Mouse (Mus musculus): ENCODE measurements at regions not wholly inside any gene's neighbourhood (a gene's known extent, or its start where the extent isn't known, plus 50 kb on each side); places are given as distances from the start of the nearest gene placed in this dataset.

- Histone ChIP-seq H3K4me3 (ENCODE audit: low read length) (no peak overlapping the region), H3K36me3 (ENCODE audit: control insufficient read depth, insufficient read depth, low read length) (no peaks in the 10 kb centered on the region), H3K4me2 (ENCODE audit: low read depth, low read length) (no peak overlapping the region), H3K4me1 (replicated peaks; ENCODE audit: control insufficient read depth, insufficient read depth, low read length) (no peaks in the 10 kb centered on the region), H3K9ac (ENCODE audit: low read length) (no peak overlapping the region), H3K27me3 (ENCODE audit: control insufficient read depth, insufficient read depth, low read depth, low read length) (no peaks in the 10 kb centered on the region), H3K9me3 (ENCODE audit: control insufficient read depth, low read length) (no peaks in the 10 kb centered on the region), H3K27ac (ENCODE audit: low read length) (no peak overlapping the region)
- no peak for ATAC-seq (ENCODE audit: low read depth)
- WGBS = 49% methylated on average over 4 of the region's 5 CpGs
Measured at GRCm38 (mm10) chr7:137618406-137619133, 181.2 kb downstream of the Glrx3 start.

GRCm38 (mm10) chr7:137619286-137619789 lies 181.9 kb downstream of the Glrx3 start:
- no peak overlapping the region for H3K27ac ChIP-seq (ENCODE audit: low read length)
- H3K4me3 ChIP-seq (ENCODE audit: low read length) = no peak overlapping the region
- H3K9ac ChIP-seq (ENCODE audit: low read length) = no peak overlapping the region
- 57% methylated on average over 6 of the region's 6 CpGs for whole genome bisulfite sequencing
- H3K27me3 ChIP-seq (ENCODE audit: control insufficient read depth, insufficient read depth, low read depth, low read length) = no peaks in the 10 kb centered on the region
- H3K4me1 ChIP-seq (replicated peaks; ENCODE audit: control insufficient read depth, insufficient read depth, low read length) = no peaks in the 10 kb centered on the region
- no peaks in the 10 kb centered on the region for H3K36me3 ChIP-seq (ENCODE audit: control insufficient read depth, insufficient read depth, low read length)
- no peaks in the 10 kb centered on the region for H3K9me3 ChIP-seq (ENCODE audit: control insufficient read depth, low read length)
- H3K4me2 ChIP-seq (ENCODE audit: low read depth, low read length) = no peak overlapping the region
- no peak for ATAC-seq (ENCODE audit: low read depth)

GRCm38 (mm10) chr7:137628266-137628665 lies 190.9 kb downstream of the Glrx3 start:
- WGBS = 82% methylated on average over 3 of the region's 3 CpGs
- H3K4me2 ChIP-seq (ENCODE audit: low read depth, low read length) = no peak overlapping the region
- H3K27me3 ChIP-seq (ENCODE audit: control insufficient read depth, insufficient read depth, low read depth, low read length) = no peaks in the 10 kb centered on the region
- H3K36me3 ChIP-seq (ENCODE audit: control insufficient read depth, insufficient read depth, low read length) = no peaks in the 10 kb centered on the region
- ATAC-seq (ENCODE audit: low read depth) = no peak
- H3K4me3 ChIP-seq (ENCODE audit: low read length) = no peak overlapping the region
- no peak overlapping the region for H3K9ac ChIP-seq (ENCODE audit: low read length)
- H3K9me3 ChIP-seq (ENCODE audit: control insufficient read depth, low read length) = no peaks in the 10 kb centered on the region
- H3K27ac ChIP-seq (ENCODE audit: low read length) = no peak overlapping the region
- H3K4me1 ChIP-seq (replicated peaks; ENCODE audit: control insufficient read depth, insufficient read depth, low read length) = no peaks in the 10 kb centered on the region

- no peak overlapping the region for H3K9ac ChIP-seq (ENCODE audit: low read length)
- H3K27me3 ChIP-seq (ENCODE audit: control insufficient read depth, insufficient read depth, low read depth, low read length) = no peaks in the 10 kb centered on the region
- no peak overlapping the region for H3K27ac ChIP-seq (ENCODE audit: low read length)
- no peaks in the 10 kb centered on the region for H3K4me1 ChIP-seq (replicated peaks; ENCODE audit: control insufficient read depth, insufficient read depth, low read length)
- no peak overlapping the region for H3K4me3 ChIP-seq (ENCODE audit: low read length)
- no peaks in the 10 kb centered on the region for H3K36me3 ChIP-seq (ENCODE audit: control insufficient read depth, insufficient read depth, low read length)
- H3K4me2 ChIP-seq (ENCODE audit: low read depth, low read length) = no peak overlapping the region
- 87% methylated on average over 5 of the region's 5 CpGs for WGBS
- no peak for ATAC-seq (ENCODE audit: low read depth)
- H3K9me3 ChIP-seq (ENCODE audit: control insufficient read depth, low read length) = no peaks in the 10 kb centered on the region
Measured at GRCm38 (mm10) chr7:137629540-137629939, 192.1 kb downstream of the Glrx3 start.

GRCm38 (mm10) chr7:137648621-137649020 lies 211.2 kb downstream of the Glrx3 start:
- Histone ChIP-seq H3K4me2 (ENCODE audit: low read depth, low read length) (no peak overlapping the region), H3K4me3 (ENCODE audit: low read length) (no peak overlapping the region), H3K9ac (ENCODE audit: low read length) (no peak overlapping the region), H3K27me3 (ENCODE audit: control insufficient read depth, insufficient read depth, low read depth, low read length) (no peaks in the 10 kb centered on the region), H3K4me1 (replicated peaks; ENCODE audit: control insufficient read depth, insufficient read depth, low read length) (no peaks in the 10 kb centered on the region), H3K27ac (ENCODE audit: low read length) (no peak overlapping the region), H3K36me3 (ENCODE audit: control insufficient read depth, insufficient read depth, low read length) (no peaks in the 10 kb centered on the region), H3K9me3 (ENCODE audit: control insufficient read depth, low read length) (no peaks in the 10 kb centered on the region)
- ATAC-seq (ENCODE audit: low read depth) = no peak
- 46% methylated on average over 6 of the region's 6 CpGs for WGBS

- Histone ChIP-seq H3K4me2 (ENCODE audit: low read depth, low read length) (no peak overlapping the region), H3K27me3 (ENCODE audit: control insufficient read depth, insufficient read depth, low read depth, low read length) (no peaks in the 10 kb centered on the region), H3K4me1 (replicated peaks; ENCODE audit: control insufficient read depth, insufficient read depth, low read length) (no peaks in the 10 kb centered on the region), H3K27ac (ENCODE audit: low read length) (no peak overlapping the region), H3K4me3 (ENCODE audit: low read length) (no peak overlapping the region), H3K9me3 (ENCODE audit: control insufficient read depth, low read length) (no peaks in the 10 kb centered on the region), H3K36me3 (ENCODE audit: control insufficient read depth, insufficient read depth, low read length) (no peaks in the 10 kb centered on the region), H3K9ac (ENCODE audit: low read length) (no peak overlapping the region)
- ATAC-seq (ENCODE audit: low read depth) = no peak
- WGBS = 85% methylated on average over 6 of the region's 6 CpGs
Measured at GRCm38 (mm10) chr7:137649650-137650049, 212.2 kb downstream of the Glrx3 start.

- no peak overlapping the region for H3K9ac ChIP-seq (ENCODE audit: low read length)
- H3K36me3 ChIP-seq (ENCODE audit: control insufficient read depth, insufficient read depth, low read length) = no peaks in the 10 kb centered on the region
- no peaks in the 10 kb centered on the region for H3K4me1 ChIP-seq (replicated peaks; ENCODE audit: control insufficient read depth, insufficient read depth, low read length)
- no peaks in the 10 kb centered on the region for H3K27me3 ChIP-seq (ENCODE audit: control insufficient read depth, insufficient read depth, low read depth, low read length)
- H3K4me3 ChIP-seq (ENCODE audit: low read length) = no peak overlapping the region
- no peaks in the 10 kb centered on the region for H3K9me3 ChIP-seq (ENCODE audit: control insufficient read depth, low read length)
- no peak for ATAC-seq (ENCODE audit: low read depth)
- H3K27ac ChIP-seq (ENCODE audit: low read length) = no peak overlapping the region
- H3K4me2 ChIP-seq (ENCODE audit: low read depth, low read length) = no peak overlapping the region
- 86% methylated on average over 4 of the region's 4 CpGs for WGBS
Measured at GRCm38 (mm10) chr7:137653837-137654236, 216.4 kb downstream of the Glrx3 start.

- 73% methylated on average over 2 of the region's 2 CpGs for WGBS
- H3K4me2 ChIP-seq (ENCODE audit: low read depth, low read length) = no peak overlapping the region
- H3K4me3 ChIP-seq (ENCODE audit: low read length) = no peak overlapping the region
- H3K9ac ChIP-seq (ENCODE audit: low read length) = no peak overlapping the region
- H3K27ac ChIP-seq (ENCODE audit: low read length) = no peak overlapping the region
- no peak for ATAC-seq (ENCODE audit: low read depth)
- no peaks in the 10 kb centered on the region for H3K36me3 ChIP-seq (ENCODE audit: control insufficient read depth, insufficient read depth, low read length)
- H3K9me3 ChIP-seq (ENCODE audit: control insufficient read depth, low read length) = no peaks in the 10 kb centered on the region
- no peaks in the 10 kb centered on the region for H3K27me3 ChIP-seq (ENCODE audit: control insufficient read depth, insufficient read depth, low read depth, low read length)
- no peaks in the 10 kb centered on the region for H3K4me1 ChIP-seq (replicated peaks; ENCODE audit: control insufficient read depth, insufficient read depth, low read length)
Measured at GRCm38 (mm10) chr7:137667165-137667564, 229.8 kb downstream of the Glrx3 start.

- WGBS = 48% methylated on average over 4 of the region's 4 CpGs
- no peak for ATAC-seq (ENCODE audit: low read depth)
- H3K4me2 ChIP-seq (ENCODE audit: low read depth, low read length) = no peak overlapping the region
- no peak overlapping the region for H3K4me3 ChIP-seq (ENCODE audit: low read length)
- H3K4me1 ChIP-seq (replicated peaks; ENCODE audit: control insufficient read depth, insufficient read depth, low read length) = no peaks in the 10 kb centered on the region
- no peaks in the 10 kb centered on the region for H3K27me3 ChIP-seq (ENCODE audit: control insufficient read depth, insufficient read depth, low read depth, low read length)
- H3K36me3 ChIP-seq (ENCODE audit: control insufficient read depth, insufficient read depth, low read length) = no peaks in the 10 kb centered on the region
- H3K9ac ChIP-seq (ENCODE audit: low read length) = no peak overlapping the region
- no peaks in the 10 kb centered on the region for H3K9me3 ChIP-seq (ENCODE audit: control insufficient read depth, low read length)
- no peak overlapping the region for H3K27ac ChIP-seq (ENCODE audit: low read length)
Measured at GRCm38 (mm10) chr7:137671156-137671555, 233.7 kb downstream of the Glrx3 start.
